Mouse (Mus musculus): Measurements from ENCODE around the gene Srrm4. TPM values are rescaled to one million over a fixed set of nuclear protein-coding genes. Genes with fewer than 3 reads are reported as not detected.

Srrm4 gene
- total RNA-seq, 1 experiment from 2014 or later: not detected

DNA sequence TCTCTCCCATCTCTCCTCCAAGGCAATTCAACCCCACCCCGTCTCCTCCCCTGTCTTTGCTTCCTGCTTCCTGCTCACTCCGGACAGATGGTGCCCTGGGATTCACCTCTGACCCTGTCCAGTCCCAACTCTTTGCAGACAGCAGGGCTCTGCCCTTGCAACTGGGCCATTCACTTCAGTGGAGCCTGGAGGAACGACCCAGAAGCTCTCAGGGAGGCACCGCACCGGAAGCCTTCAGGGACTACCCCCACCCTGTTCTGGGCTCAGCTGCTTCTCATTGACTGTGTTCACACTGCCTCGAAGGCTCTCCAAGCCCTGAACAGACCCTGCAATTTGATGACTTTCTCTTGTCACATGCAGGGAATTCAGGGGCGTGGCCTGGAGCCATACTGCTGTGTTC is 94.4 kb downstream of the Srrm4 start:
- ATAC-seq (replicated peaks; ENCODE audit: insufficient number of reproducible peaks, low FRiP score, low TSS enrichment, poor library complexity, severe bottlenecking): no peak

DNA sequence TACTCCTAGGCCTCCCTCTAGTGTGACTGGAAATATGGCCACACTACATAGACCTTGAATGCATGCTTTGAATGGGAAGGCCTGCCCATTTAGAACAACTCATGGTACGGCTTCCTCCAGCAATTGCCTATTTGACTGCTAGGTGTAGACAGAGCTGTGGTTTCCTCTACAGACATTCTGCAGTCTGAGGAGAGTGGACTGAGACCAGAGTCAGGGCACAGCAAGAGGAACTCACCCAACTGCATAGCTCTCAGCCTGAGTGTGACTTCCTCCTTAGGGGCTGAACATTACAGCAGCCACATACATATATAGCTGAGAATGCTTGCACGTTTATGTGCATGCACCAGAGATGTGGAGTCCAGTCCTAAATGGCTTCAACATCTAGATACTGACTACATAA is 94.9 kb downstream of the Srrm4 start:
- no peak for ATAC-seq (replicated peaks; ENCODE audit: insufficient number of reproducible peaks, low FRiP score, low TSS enrichment, poor library complexity, severe bottlenecking)

DNA sequence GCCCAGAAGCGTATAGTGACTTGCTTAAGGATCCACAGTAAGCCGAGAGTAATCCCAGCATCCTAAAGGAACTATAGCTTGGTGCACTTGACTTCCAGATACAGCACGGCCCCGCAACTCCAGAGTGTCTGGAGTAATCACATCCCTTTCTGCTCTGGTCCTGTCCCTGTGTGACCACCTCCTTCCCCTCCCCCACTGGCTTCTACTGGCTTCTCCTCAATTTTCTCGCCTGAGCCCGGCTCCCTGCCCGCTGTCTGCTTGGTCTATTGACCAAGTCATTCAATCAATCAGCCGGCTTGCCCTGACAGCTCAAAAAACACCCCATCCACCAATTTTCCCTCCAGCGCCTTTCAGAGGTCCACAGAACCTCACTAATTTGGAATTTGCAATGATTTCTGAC is 96.2 kb downstream of the Srrm4 start:
- no peak for ATAC-seq (replicated peaks; ENCODE audit: insufficient number of reproducible peaks, low FRiP score, low TSS enrichment, poor library complexity, severe bottlenecking)

DNA sequence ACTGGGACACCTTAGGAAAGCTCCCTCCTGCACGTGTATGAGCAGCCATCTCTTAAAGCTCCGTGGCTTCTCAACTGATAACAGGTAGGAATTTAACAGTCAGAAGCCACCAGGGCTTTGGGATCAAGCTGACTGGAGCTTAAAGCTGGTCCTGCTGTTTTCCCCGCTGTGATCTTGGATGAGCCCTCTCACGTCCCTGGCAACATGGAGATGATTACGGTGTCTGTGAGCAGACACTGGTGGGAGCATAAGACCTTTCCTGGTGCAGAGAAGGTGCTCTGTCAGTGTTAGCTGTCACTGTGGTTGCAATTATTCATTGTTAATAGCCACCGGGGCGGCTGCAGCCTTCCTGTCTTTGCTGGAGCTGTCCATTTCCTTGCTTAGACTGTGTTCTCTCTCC is 97.2 kb downstream of the Srrm4 start:
- ATAC-seq (replicated peaks; ENCODE audit: insufficient number of reproducible peaks, low FRiP score, low TSS enrichment, poor library complexity, severe bottlenecking): no peak

DNA sequence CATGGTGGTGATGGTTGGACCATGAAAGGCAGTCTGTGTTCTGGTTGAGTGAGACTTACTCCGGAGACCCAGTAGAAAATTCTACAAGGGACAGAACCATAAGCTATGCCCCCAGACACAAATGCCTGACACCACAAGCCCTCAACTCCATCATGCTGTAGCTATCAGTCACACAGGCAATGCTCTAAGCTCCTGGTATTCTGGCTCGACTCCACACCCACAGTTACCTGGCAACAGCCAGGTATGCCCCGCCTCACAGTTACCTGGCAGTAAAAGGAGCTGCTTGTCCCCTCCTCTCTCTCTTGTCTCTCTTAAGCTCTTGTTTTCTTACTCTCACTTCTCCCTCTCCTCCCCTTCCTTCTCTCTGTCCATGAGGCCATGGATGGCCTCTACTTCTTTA is 98.9 kb downstream of the Srrm4 start:
- ATAC-seq (replicated peaks; ENCODE audit: insufficient number of reproducible peaks, low FRiP score, low TSS enrichment, poor library complexity, severe bottlenecking): no peak

DNA sequence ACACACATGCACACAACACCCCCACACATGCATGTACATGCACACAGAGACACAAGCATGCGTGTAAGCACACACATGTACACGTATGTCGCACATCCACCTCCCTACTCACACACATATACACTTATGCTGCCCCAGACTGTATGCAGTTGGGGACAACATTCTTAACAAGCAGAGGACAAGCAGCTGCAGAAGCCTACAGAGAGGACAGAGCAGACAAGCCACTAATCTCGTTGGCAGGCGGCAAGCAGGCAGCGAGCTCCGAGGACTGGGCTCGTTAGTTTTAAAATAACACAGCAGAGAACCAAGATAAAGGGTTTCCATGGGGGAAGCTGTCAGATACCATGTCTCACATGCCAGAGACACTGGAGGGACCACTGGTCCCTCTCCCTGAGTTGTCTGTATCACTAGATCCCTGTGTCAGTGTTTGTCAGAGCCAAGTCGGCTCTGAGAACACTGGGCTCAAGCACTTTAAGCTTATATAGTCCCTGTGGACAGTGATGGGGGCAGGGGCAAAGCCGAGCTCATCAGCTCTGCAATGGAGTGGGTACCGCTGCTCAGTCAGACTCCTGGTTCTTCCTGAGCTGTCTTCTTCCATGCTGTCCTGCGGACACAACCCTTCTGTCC is 99.7 kb downstream of the Srrm4 start:
- ATAC-seq (replicated peaks; ENCODE audit: insufficient number of reproducible peaks, low FRiP score, low TSS enrichment, poor library complexity, severe bottlenecking): no peak

DNA sequence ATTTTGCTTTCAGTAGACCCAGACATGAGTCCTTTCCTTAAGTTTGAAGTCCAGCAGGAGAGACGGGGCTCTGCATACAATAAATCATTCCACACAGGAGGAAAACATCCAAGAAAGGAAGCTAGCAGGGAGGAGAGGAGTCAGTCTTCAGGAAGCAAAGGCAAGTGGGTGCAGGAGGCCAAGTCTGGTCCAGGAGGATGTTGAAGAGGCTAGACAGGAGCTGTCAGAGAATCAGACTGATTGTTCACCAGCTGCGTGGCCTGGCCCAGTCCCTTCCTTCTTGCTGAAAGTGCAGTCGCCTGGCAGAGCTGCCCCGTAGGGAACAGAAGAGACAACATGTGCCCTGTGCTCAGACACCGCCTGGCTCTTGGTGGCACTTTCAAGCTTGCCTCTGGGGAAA is 100.8 kb downstream of the Srrm4 start:
- ATAC-seq (replicated peaks; ENCODE audit: insufficient number of reproducible peaks, low FRiP score, low TSS enrichment, poor library complexity, severe bottlenecking): no peak

DNA sequence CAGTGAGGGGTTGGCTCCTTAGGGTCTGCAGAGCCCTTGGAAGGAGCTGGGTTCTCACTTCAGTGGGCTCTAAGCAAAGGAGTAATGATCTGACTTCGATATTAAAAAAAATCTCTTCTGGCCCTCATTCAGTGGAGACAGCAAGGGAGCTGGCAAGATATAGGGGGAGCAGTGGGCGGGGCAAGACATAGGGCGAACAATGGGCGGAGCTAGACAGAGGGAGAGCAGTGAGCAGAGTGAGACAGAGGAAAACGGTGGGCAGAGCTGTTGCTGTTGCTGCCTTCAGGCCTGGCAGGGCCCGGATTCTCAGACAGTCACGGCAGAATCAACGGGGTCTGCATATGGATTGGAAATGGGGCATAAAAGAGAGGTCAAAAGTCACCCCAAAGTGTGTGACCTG is 102.0 kb downstream of the Srrm4 start:
- no peak for ATAC-seq (replicated peaks; ENCODE audit: insufficient number of reproducible peaks, low FRiP score, low TSS enrichment, poor library complexity, severe bottlenecking)

DNA sequence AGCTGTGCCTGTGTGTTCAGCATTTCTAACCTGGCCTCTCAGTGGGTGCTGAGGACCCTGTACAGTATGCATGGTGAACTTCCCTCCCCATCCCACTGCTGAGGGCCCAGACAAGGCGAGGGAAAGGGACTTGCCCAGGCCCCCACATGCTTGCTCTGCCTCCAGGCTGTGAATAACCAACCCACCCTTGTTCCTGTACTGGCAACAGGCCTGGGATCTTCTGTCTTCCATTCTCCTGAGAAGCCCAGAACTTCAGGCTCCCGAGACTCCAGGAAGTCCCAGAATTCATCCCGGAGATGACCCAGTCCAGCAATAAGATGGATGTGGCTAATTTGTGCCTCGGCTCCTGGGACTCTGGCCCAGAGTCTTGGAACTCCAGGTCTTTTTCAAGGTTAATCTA is 105.5 kb downstream of the Srrm4 start:
- no peak for ATAC-seq (replicated peaks; ENCODE audit: insufficient number of reproducible peaks, low FRiP score, low TSS enrichment, poor library complexity, severe bottlenecking)

DNA sequence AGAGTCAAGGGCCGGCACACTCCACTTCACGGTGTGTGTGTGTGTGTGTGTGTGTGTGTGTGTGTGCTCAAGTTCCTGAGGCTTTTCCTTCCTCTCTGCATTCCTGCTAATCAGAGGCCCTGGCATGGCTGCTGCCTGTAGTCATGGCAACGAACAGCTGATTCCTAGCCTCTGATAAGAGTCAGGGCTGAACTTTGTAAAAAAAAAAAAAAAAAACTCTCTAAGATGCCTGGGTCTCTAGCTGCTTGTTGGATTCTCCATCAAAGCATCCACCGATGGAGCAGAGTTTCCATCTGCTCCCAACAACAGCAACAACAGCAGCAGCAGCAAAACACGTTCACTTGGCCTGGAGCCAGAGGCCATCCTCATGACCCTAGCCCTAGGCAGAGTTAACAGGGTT is 106.5 kb downstream of the Srrm4 start:
- ATAC-seq (replicated peaks; ENCODE audit: insufficient number of reproducible peaks, low FRiP score, low TSS enrichment, poor library complexity, severe bottlenecking): no peak

DNA sequence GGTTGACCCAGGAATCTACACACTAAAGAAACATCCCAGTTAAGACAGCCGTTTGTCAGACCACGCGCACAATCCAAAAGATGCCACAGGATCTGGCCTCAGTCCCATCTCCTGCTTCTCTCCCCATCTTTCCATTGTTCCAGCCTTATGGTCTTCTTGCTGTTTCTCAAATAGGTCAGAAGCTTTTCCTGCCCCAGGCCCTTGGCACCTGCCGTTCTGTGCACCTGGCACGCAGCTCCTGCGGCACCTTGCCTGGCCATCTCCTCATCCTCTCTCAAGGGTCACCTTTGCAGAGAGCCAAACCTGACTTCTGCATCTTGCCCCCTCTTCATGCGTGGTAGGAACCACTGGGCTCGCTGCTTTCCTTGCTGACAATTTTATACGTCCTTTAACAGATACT is 107.4 kb downstream of the Srrm4 start:
- ATAC-seq (replicated peaks; ENCODE audit: insufficient number of reproducible peaks, low FRiP score, low TSS enrichment, poor library complexity, severe bottlenecking): no peak

DNA sequence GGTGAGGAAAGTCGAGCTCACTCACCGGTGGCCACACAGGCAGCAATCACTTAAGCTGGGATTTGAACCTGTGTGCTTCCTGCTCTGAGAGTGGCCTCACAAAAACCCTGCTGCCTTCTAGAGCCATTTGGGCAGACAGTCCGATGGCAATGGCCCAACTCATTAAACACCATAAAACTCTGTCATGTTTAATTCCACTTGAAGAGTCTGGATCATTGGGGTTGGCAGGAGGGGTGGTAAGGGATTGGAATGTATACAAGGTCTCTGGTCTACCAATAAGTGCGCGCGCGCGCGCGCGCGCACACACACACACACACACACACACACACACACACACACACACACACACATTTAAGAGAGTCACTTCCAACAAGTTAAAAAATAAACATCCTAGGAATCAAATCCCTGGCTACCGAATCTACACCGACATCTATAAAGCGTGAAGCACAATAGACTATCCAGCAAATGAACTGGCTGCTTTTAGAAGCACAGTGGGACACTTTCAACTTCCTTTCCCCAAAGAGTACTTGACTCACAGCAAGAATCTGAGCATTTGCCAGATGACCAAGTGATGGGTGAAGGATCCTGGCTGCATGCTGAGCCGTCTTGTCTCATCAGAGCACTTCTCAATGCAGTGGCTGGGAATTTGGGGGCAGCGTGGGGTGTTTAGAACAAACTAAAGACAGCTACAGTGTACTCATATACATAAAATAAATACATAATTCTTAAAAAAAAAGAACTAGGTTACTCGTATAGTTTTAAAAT is 112.8 kb downstream of the Srrm4 start:
- ATAC-seq (replicated peaks; ENCODE audit: insufficient number of reproducible peaks, low FRiP score, low TSS enrichment, poor library complexity, severe bottlenecking): no peak

DNA sequence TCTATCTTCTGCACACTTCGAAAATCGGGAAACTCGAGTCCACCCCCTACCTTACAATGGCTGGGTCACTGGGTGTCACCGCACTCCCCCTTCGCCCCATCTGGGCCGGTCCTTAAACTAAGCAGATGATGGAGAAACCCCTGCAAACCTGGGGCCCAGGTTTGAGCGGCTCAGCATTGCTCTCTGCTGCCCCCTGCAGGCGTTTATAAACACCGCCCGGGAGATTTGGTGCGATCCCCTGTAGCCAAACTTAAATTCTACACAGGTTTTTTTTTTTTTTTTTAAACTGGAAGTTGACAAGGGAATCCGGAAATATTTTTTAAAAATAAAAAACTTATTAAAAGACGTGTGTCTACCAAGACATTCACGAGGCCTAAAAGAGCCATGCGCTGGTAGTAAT is 115.6 kb downstream of the Srrm4 start:
- ATAC-seq (replicated peaks; ENCODE audit: insufficient number of reproducible peaks, low FRiP score, low TSS enrichment, poor library complexity, severe bottlenecking): no peak

DNA sequence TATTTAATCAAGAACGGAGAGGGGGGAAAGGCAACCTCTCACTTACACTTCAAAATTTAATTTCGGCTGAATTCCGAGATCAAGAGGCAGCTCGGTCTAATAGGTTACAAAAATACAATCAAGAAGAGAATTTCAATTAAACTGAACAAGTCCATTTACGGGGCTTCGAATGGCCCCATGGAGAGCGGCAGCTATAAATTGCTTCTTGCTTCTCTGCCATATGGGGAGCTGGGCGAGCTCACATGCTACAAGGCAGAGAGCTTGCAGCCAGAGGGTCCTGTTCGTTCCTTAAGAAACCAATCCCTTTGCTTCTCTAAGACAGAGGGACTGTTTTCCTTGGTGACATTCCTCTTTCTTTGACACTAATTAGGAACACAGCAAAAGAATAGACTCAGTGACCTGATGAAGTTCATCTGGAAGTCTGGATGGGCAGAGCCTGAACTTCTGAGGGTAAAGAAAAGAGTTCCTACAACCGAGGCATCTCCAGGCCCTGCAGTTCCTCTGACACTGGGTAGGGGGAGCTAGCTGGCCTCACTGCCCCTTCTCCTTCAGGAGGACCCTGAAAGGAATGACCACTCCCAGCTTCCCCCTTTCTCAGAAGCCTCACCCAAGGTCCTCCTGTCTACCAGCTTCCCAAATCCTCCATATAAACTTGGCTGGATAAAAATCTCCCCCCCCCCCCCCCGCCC is 130.1 kb downstream of the Srrm4 start:
- ATAC-seq (replicated peaks; ENCODE audit: insufficient number of reproducible peaks, low FRiP score, low TSS enrichment, poor library complexity, severe bottlenecking): no peak

DNA sequence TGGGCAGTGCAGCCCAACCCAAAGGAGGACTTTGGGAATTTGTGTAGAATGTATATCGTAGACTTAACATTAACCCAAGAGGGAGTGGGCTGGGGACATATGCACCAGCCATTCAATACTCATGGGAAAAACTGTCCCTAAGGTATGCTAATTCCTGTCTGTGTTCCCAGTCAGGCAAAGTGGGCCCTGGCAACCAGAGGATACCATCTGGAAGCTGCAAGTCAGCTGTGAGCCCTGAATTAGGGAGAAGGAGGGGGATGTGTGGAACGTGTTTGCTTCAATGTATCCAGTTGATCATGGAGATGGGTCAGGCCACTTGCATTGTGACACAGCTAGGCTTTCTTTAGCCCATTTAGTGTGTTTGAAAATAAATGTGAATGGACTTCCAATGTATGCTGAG is 131.6 kb downstream of the Srrm4 start:
- no peak for ATAC-seq (replicated peaks; ENCODE audit: insufficient number of reproducible peaks, low FRiP score, low TSS enrichment, poor library complexity, severe bottlenecking)

DNA sequence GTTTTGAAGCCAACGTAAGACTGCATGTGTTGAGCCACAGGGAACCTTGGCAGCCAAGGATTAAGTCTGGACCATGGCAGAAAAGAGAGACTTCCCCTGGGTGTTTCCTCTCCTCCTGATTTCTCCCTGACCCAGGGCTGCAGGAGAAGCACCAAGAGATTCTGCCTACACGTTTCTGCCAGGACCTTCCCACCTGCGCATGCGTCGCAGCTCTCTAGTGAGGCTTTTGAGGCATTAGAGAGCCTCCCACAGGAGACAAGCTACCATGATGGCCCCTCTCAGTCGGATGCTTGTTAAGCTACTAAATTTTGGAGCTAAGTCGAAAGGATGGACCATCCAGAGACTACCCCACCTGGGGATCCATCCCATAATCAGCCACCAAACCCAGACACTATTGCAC is 133.8 kb downstream of the Srrm4 start:
- ATAC-seq (replicated peaks; ENCODE audit: insufficient number of reproducible peaks, low FRiP score, low TSS enrichment, poor library complexity, severe bottlenecking): no peak

DNA sequence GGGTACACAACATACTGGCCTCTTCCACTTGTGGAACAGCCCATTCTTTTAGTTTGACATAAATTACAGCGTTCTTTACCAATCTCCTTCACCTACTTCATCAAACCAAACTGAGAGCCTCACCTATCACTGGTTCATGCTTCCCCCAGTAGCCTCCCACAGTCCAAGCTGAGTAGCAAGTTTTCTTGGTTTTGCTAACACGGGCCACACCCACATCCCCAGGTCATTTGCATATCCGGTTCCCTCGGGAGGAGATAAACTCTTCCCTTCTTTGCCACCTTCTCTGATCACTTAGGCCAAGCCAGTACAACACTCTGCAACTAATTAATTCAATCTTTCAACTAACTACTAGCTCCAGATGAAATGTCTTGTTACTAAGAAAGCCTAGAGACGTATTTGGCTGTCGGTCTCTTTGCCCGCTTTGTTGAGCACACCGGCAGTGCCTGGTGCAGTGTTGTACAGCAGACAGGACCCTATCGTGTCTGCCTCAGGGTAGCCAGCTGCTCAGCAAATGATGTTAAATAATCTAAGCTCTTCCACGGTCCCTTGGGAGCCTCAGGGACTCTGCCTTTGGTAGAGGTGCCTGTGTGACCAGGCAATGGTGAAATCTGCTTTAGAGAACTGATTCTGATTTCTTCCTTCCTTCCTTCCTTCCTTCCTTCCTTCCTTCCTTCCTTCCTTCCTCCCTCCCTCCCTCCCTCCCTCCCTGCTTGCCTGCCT is 134.7 kb downstream of the Srrm4 start:
- no peak for ATAC-seq (replicated peaks; ENCODE audit: insufficient number of reproducible peaks, low FRiP score, low TSS enrichment, poor library complexity, severe bottlenecking)

DNA sequence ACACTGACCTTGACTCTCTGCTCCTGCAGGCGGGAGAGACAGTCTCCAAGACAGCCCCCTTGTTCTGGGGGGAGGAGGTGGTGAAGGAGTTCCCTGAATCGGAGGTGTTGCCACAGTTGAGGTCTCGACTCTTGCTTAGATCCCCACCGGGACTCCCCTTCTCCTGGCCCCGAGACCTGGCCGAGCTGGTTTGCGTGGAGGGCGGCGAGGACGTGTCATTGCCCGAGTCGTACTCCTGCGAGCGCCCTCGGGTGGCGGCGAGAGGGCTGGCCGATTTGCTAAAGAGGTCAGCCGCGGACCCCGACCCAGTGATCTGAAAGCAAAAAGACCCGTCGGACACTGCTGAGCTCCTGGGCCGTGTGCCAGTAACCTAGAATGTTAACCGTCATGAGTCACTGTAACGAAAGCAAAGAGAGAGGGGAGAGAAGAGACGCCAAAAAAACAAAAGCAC is 138.2 kb downstream of the Srrm4 start:
- ATAC-seq (replicated peaks; ENCODE audit: insufficient number of reproducible peaks, low FRiP score, low TSS enrichment, poor library complexity, severe bottlenecking): no peak

DNA sequence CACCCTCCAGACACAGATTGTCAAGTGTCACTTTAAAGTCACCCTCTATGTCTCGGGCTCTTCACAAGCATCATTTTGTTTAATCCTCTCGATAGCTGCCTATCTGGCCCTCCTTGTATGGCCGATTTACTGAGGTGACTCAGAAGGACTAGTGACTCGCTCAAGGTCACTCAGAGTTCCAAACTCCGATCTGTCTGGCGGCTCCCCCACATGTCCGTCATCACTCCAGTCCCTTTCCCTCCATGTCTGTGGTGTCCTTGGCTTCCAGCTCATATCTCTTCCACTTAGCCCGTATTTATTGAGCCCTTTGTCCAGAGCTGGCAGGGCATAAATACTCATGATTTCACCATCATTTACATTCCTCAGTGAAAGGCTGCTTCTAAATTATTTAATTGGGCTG is 140.7 kb downstream of the Srrm4 start:
- ATAC-seq (replicated peaks; ENCODE audit: insufficient number of reproducible peaks, low FRiP score, low TSS enrichment, poor library complexity, severe bottlenecking): no peak

All from monocyte, adult 5-6 weeks (primary cell).